Mouse (Mus musculus) MEL (cell line): Measurements from ENCODE around the gene Vps8. TPM values are rescaled to one million over a fixed set of nuclear protein-coding genes. Genes with fewer than 3 reads are reported as not detected.

Source experiments
- DNase-seq: peaks from one replicate; pipeline ENCODE4 v3.0.0; 2011; ENCODE audit warnings: low read depth, low spot score
- H3K27ac ChIP-seq: 2 replicates; pipeline ENCODE4 v1.5.1; 2012; ENCODE audit warnings: low read depth, mild to moderate bottlenecking, control low read depth, low read length, moderate library complexity; ENCODE audit not compliant: control insufficient read depth
- H3K27me3 ChIP-seq, 2 experiments: fragments of 150-350 bp in 1 of 2; sonication (generic) in 1 of 2; 2 replicates each; pipeline ENCODE4 v1.6.1; 2012; ENCODE audit warnings: low read length in 2 of 2, mild to moderate bottlenecking in 2 of 2, improper control_type of control experiment in 1 of 2, moderate library complexity in 1 of 2; ENCODE audit not compliant: insufficient read depth in 2 of 2, control insufficient read depth in 1 of 2
- H3K36me3 ChIP-seq, 2 experiments: 2 replicates each; pipeline ENCODE4 v1.6.1; 2012 to 2014; ENCODE audit warnings: low read length in 2 of 2, improper control_type of control experiment in 1 of 2, inconsistent platforms in 1 of 2, mild to moderate bottlenecking in 1 of 2; ENCODE audit not compliant: insufficient read depth in 2 of 2, control insufficient read depth in 1 of 2
- H3K4me1 ChIP-seq, 2 experiments: fragments of 150-350 bp in 1 of 2; sonication (generic) in 1 of 2; 2 replicates each; pipeline ENCODE4 v1.6.1; 2012; ENCODE audit warnings: low read length in 2 of 2, improper control_type of control experiment in 1 of 2, mild to moderate bottlenecking in 1 of 2; ENCODE audit not compliant: insufficient read depth in 2 of 2, control insufficient read depth in 1 of 2
- H3K4me3 ChIP-seq, 2 experiments: fragments of 150-350 bp in 1 of 2; sonication (generic) in 1 of 2; 2 replicates each; pipeline ENCODE4 v1.5.1; 2012; ENCODE audit warnings: low read depth in 2 of 2, low read length in 2 of 2, mild to moderate bottlenecking in 2 of 2, moderate library complexity in 2 of 2, control low read depth in 1 of 2, improper control_type of control experiment in 1 of 2; ENCODE audit not compliant: control insufficient read depth in 1 of 2, insufficient read depth in 1 of 2
- H3K79me2 ChIP-seq: 2 replicates; pipeline ENCODE4 v1.6.1; 2012; ENCODE audit warnings: mild to moderate bottlenecking, low read length, moderate library complexity; ENCODE audit not compliant: control insufficient read depth, poor library complexity, insufficient read depth
- H3K9ac ChIP-seq: 2 replicates; pipeline ENCODE4 v1.6.1; 2012; ENCODE audit warnings: low read depth, mild to moderate bottlenecking, control low read depth, low read length, moderate library complexity; ENCODE audit not compliant: control insufficient read depth, poor library complexity, severe bottlenecking
- H3K9me3 ChIP-seq: fragments of 150-350 bp; sonication (generic); replicated peaks from 2 replicates; pipeline ENCODE4 v1.6.1; 2012; ENCODE audit warnings: mild to moderate bottlenecking, low read length, improper control_type of control experiment, moderate library complexity; ENCODE audit not compliant: insufficient read depth
- BHLHE40 ChIP-seq: IDR thresholded peaks from 2 replicates; pipeline ENCODE4 v1.6.1; 2012; ENCODE audit warnings: low read depth, mild to moderate bottlenecking, inconsistent platforms, low read length, improper control_type of control experiment, borderline replicate concordance
- CHD1 ChIP-seq: IDR thresholded peaks from 2 replicates; pipeline ENCODE4 v1.6.1; 2012; ENCODE audit warnings: low read depth, mild to moderate bottlenecking, inconsistent platforms, low read length, improper control_type of control experiment
- CTCF ChIP-seq, 3 experiments: IDR thresholded peaks in 2 of 3; conservative IDR thresholded peaks in 1 of 3; 2 replicates each; pipeline ENCODE4 v1.5.1; 2011 to 2012; ENCODE audit warnings: low read length in 3 of 3, low read depth in 2 of 3, mild to moderate bottlenecking in 2 of 3, improper control_type of control experiment in 1 of 3, inconsistent platforms in 1 of 3, mixed read lengths in 1 of 3, moderate library complexity in 1 of 3; ENCODE audit not compliant: control insufficient read depth in 1 of 3, insufficient read depth in 1 of 3, poor library complexity in 1 of 3, severe bottlenecking in 1 of 3
- GABPA ChIP-seq: IDR thresholded peaks from 2 replicates; pipeline ENCODE4 v1.6.1; 2012; ENCODE audit warnings: low read depth, mild to moderate bottlenecking, inconsistent platforms, low read length, improper control_type of control experiment, moderate library complexity
- GATA1 ChIP-seq: IDR thresholded peaks from 2 replicates; pipeline ENCODE4 v1.6.1; 2011; ENCODE audit warnings: low read depth, low read length, improper control_type of control experiment
- HCFC1 ChIP-seq: IDR thresholded peaks from 2 replicates; pipeline ENCODE4 v1.6.1; 2012; ENCODE audit warnings: low read depth, mild to moderate bottlenecking, inconsistent platforms, low read length, improper control_type of control experiment, moderate library complexity
- JUND ChIP-seq: IDR thresholded peaks from 2 replicates; pipeline ENCODE4 v1.6.1; 2011; ENCODE audit warnings: low read depth, mild to moderate bottlenecking, improper control_type of control experiment, low read length
- KAT2A ChIP-seq: conservative IDR thresholded peaks from 2 replicates; pipeline ENCODE4 v1.6.1; 2012; ENCODE audit warnings: low read depth, low read length, improper control_type of control experiment, inconsistent platforms
- MAFK ChIP-seq: IDR thresholded peaks from 2 replicates; pipeline ENCODE4 v1.6.1; 2011; ENCODE audit warnings: low read depth, mild to moderate bottlenecking, low read length, improper control_type of control experiment, borderline replicate concordance
- MAX ChIP-seq: IDR thresholded peaks from 2 replicates; pipeline ENCODE4 v1.6.1; 2011; ENCODE audit warnings: low read length, improper control_type of control experiment
- MEF2A ChIP-seq: IDR thresholded peaks from 2 replicates; pipeline ENCODE4 v1.6.1; 2014; ENCODE audit warnings: low read depth, mild to moderate bottlenecking, inconsistent platforms, low read length, improper control_type of control experiment; ENCODE audit not compliant: poor library complexity, insufficient replicate concordance, severe bottlenecking; ENCODE audit errors: extremely low read depth
- MXI1 ChIP-seq: IDR thresholded peaks from 2 replicates; pipeline ENCODE4 v1.6.1; 2011; ENCODE audit warnings: mild to moderate bottlenecking, low read depth, low read length, improper control_type of control experiment
- MYB ChIP-seq: IDR thresholded peaks from 2 replicates; pipeline ENCODE4 v1.6.1; 2011; ENCODE audit warnings: mild to moderate bottlenecking, low read depth, low read length, improper control_type of control experiment
- MYC ChIP-seq: IDR thresholded peaks from 2 replicates; pipeline ENCODE4 v1.6.1; 2011; ENCODE audit warnings: low read depth, mild to moderate bottlenecking, low read length, improper control_type of control experiment, moderate library complexity
- NELFE ChIP-seq: IDR thresholded peaks from 2 replicates; pipeline ENCODE4 v1.6.1; 2011; ENCODE audit warnings: low read depth, low read length, improper control_type of control experiment
- POLR2AphosphoS2 ChIP-seq: IDR thresholded peaks from 2 replicates; pipeline ENCODE4 v1.6.1; 2011; ENCODE audit warnings: low read length, improper control_type of control experiment
- TAL1 ChIP-seq: IDR thresholded peaks from 2 replicates; pipeline ENCODE4 v1.6.1; 2012; ENCODE audit warnings: mild to moderate bottlenecking, inconsistent platforms, low read length, moderate library complexity, mixed read lengths
- ZMIZ1 ChIP-seq: IDR thresholded peaks from 2 replicates; pipeline ENCODE4 v1.6.1; 2012; ENCODE audit warnings: low read depth, mild to moderate bottlenecking, inconsistent platforms, low read length, improper control_type of control experiment, moderate library complexity
- ZNF384 ChIP-seq: IDR thresholded peaks from 2 replicates; pipeline ENCODE4 v1.6.1; 2012; ENCODE audit warnings: low read depth, mild to moderate bottlenecking, inconsistent platforms, low read length, improper control_type of control experiment
- polyA plus RNA-seq, 2 experiments: library from polyadenylated mRNA; stranded (reverse) in 1 of 2; unstranded in 1 of 2; fragments of >175 nt in 1 of 2; fragments of >200 nt in 1 of 2; gene quantifications; 2 replicates each; pipeline versions ENCODE4 v1.2.1 to v1.2.4; 2012; ENCODE audit warnings: low replicate concordance in 2 of 2, low read depth in 1 of 2; ENCODE audit not compliant: insufficient read length in 2 of 2, insufficient read depth in 1 of 2, missing spikeins in 1 of 2
- total RNA-seq: library from RNA; depleted of rRNA; stranded (reverse); fragments of 300-350 nt; gene quantifications from 2 replicates; pipeline ENCODE4 v1.2.3, GENCODE M21; 2012

Vps8 gene
- total and polyA plus RNA-seq, 3 experiments = 10.5 to 14.0 TPM; not detected in 1

DNA sequence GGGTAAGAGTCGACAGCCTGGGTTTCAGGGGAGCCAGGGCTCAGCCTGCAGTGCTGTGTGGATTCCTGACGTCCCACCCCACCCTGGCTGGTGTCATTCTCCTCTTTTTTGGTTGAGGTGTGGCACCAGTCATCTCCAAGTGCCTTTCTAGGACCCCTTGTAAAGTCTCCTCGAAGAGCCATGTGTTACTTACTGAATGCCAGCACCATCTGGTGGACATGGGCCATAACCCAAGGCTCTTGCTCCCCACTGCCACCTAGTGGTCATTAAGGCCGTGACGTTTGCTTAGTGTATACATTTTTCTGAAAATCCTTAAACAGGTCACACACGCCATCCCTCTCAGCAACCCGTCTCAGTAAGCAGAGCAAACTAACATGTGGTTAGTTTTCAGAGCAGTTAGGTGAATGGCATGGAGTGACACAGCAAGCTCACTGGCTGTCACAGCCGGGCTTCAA lies 10.3 kb upstream of the Vps8 start (continued):
- TF ChIP-seq ZNF384 (peak; percentile 39; the same call in 1 of the 2 replicates), BHLHE40 (peak; percentile 42; the same call in 1 of the 2 replicates), GABPA (no peak), CHD1 (no peak), MEF2A (no peak), KAT2A (no peak), TAL1 (no peak), JUND (peak; percentile 79; the same call in 1 of the 2 replicates), MXI1 (peak; percentile 78), CTCF (IDR thresholded peaks at IDR 0.05 in 2 of 3, conservative IDR thresholded peaks at IDR 0.05 in 1 of 3; ENCODE audit: control insufficient read depth in 1 of 3, insufficient read depth in 1 of 3, low read depth in 2 of 3, low read length in 3 of 3, poor library complexity in 1 of 3, severe bottlenecking in 1 of 3) (peak in 2 of 3 experiments; percentile 99 to 100; a peak in 5 of 6 replicates), POLR2AphosphoS2 (no peak), GATA1 (no peak), ZMIZ1 (no peak)

- no peak for DNase-seq
- no peaks in the 10 kb centered on the region for H3K9me3 ChIP-seq
- TF ChIP-seq GATA1 (no peak), NELFE (no peak), MAX (0 out of 2 replicates have a peak, but pooled peaks have one; percentile 40), MAFK (no peak), HCFC1 (no peak), BHLHE40 (peak; percentile 64), MYC (peak; percentile 61; the same call in 1 of the 2 replicates), MYB (no peak)
- TF ChIP-seq, all 39 proteins: peak for 3
- H3K27ac ChIP-seq = no peak overlapping the region
- peaks cover 7 to 14% of the 10 kb centered on the region in 2 experiments; a peak in 3 of 4 replicates for H3K4me1 ChIP-seq
- H3K36me3 ChIP-seq = peaks cover 0 to 11% of the 10 kb centered on the region in 2 experiments; a peak in 2 of 4 replicates
- H3K9ac ChIP-seq = no peak overlapping the region
- peaks cover 2 to 13% of the 10 kb centered on the region in 2 experiments; a peak in 3 of 4 replicates for H3K27me3 ChIP-seq
- H3K4me3 ChIP-seq = no peak overlapping the region
- no peaks in the 10 kb centered on the region for H3K79me2 ChIP-seq
Measured at GRCm38 (mm10) chr16:21413819-21414218, 9.1 kb upstream of the Vps8 start.
